Mouse (Mus musculus) ES-CJ7 (cell line): ENCODE measurements around the gene Flvcr2.
"Not testable (repeated sequence)": the region's sequence is repeated elsewhere in the genome, so short reads cannot be mapped to it uniquely, and the experiment has no call there.

Source experiments
- DNase-seq: peaks from one replicate; pipeline ENCODE4 v3.0.0; 2011; ENCODE audit warnings: low read depth, low spot score

The Flvcr2 gene

GRCm38 (mm10) chr12:85745827-85746695 lies at the start of gene Flvcr2:
Gene Flvcr2, plus strand, starts transcription at chr12:85746539.
- peak; percentile 86 for DNase-seq

GRCm38 (mm10) chr12:85698179-85698578 lies 48.2 kb upstream of the Flvcr2 start:
- not testable (repeated sequence) for DNase-seq

- no peak for DNase-seq
Observed at GRCm38 (mm10) chr12:85700191-85700841, 46.0 kb upstream of the Flvcr2 start.

DNA sequence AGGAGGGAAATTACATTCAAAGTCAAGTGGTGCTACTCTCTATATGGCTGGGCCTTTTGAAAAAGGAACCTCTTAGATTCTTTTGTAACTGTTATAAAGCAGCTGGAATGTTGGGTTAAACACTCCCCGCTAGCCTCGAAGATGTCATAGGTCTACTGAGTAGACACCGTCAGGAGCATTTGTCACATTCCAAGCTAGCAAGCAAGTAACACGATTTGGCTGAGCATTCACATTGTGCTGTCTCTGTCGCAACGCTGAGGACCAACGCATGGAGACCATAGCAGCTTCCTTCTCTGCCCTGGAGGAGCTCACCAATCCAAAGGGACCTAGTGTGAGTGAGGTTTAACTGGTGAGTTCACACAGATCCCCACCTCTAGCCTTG lies 45.5 kb upstream of the Flvcr2 start:
- DNase-seq: no peak

DNA sequence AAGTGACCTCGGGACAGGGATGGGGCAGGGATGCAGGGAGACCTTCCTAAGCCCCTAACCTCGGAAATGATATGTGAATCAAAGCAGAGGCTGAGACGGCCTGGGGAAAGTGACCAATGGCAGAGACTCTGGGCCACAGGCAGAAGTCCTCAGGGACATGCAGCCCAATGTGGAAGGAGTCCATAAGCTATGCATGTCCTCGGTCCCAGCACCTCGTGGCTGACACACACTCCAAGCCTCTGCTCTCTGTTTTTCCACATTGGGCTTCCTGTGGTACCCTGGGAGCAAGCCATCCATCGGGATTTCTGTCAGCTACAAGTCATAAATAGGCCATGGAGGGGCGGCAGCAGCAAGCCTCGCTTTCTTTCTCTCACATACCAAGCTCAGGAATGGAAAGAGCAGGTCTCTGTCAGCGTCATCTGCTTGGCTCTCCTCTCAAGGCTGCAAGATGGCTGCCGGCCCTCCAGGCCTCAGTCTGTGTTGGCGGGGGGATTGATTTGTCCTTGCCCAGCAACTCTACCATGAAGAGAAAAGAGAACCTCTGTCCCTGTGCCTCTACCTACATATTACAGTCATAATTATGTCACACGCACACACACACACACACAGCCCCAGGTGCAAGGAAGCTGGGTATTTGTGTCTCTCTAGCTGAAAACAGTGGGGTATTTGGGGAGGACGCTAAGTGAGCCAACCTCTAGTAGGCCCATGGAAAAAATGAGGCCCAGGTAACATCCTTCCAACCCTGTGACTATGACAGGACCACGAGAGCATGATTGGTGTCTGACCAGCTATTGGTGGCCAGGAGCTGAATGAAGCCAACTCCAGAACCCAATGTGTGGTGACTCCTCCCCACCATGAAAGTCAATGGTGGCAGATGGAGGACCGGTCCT lies 43.9 kb upstream of the Flvcr2 start:
- DNase-seq: no peak

- DNase-seq: no peak
Observed at GRCm38 (mm10) chr12:85703507-85703906, 42.8 kb upstream of the Flvcr2 start.

DNA sequence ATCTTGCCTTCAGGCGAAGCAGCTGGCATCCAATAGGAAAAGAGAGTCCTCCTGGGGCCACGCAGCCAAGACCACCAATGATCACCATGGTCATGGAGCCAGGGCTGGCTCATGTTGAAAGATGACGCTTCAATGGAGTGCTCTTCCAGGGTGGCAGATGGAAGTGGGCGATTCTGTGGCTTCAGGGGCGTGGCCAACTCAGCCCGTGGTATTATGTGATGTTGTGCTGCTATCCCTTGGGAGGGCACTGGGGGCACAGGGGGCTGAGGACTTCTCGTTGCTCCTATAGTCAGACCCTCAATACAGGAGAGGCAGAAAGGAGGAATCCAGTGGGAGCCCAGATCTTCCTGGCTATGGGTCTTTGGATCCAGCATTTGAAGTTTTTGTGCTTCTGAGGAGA lies 41.8 kb upstream of the Flvcr2 start:
- no peak for DNase-seq

DNA sequence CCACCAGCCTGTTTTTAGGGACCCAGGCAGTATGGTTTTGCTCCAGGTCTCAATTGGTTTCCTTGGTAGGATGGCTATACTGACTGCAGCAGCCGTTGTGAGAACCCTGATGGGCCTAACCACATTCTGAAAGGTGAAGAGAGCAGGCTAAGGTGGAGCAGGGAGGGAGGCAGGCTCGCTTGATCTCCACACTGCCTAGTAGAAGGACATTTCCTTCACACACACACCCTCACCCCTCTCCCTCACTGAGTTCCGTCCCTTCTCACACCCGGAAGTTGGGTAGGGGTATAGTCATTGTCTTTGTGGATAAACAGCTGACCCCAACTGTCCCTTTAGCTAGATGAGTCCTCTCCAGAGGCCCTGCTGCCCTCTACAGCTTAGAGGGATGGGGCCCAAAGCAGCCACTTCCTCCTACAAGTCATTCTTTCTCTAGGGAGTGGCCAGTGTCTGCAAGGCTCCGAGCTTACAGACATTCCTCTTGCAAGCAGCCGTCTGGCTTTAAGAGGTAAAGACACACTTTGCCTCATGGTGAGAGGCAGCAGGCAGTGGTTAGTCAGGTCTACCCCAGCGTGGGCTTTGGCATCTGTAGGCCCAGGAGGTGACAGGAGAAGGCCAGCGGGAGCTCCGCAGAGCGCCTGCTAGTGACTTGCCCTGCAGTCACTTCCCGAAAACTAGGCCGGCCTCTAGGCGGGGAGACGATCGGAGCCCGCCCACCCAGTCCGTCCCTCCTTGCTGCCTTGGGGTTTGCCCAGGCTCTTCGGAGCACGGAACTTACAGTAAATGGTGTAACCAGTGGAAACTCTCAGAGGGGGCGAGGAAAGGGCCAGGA lies 41.1 kb upstream of the Flvcr2 start:
- DNase-seq: peak; percentile 48

- DNase-seq: no peak
Observed at GRCm38 (mm10) chr12:85705831-85706530, 40.4 kb upstream of the Flvcr2 start.

GRCm38 (mm10) chr12:85706906-85707305 lies 39.4 kb upstream of the Flvcr2 start:
- DNase-seq: no peak

GRCm38 (mm10) chr12:85707391-85707790 lies 38.9 kb upstream of the Flvcr2 start:
- DNase-seq: no peak

GRCm38 (mm10) chr12:85708556-85708955 lies 37.8 kb upstream of the Flvcr2 start:
- no peak for DNase-seq

GRCm38 (mm10) chr12:85710695-85711094 lies 35.6 kb upstream of the Flvcr2 start:
- DNase-seq: no peak

DNA sequence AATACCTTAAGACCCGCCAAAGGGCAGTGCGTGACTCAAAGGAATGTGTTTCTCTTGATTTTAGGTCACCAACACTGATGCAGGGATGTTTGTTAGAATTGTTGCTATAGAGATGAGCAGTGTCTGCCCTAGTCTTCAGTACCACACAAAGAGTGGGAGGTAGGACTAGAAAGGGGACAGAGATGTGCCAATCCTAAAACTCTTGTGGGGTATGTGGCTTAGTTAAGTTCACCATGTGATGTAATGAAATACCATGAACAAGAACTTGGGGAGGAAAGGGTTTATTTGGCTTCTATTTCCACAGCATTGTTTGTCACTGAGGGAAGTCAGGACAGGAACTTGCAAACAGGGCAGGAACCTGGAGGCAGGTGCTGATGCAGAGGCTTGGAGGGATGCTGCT lies 33.8 kb upstream of the Flvcr2 start:
- DNase-seq: no peak

DNA sequence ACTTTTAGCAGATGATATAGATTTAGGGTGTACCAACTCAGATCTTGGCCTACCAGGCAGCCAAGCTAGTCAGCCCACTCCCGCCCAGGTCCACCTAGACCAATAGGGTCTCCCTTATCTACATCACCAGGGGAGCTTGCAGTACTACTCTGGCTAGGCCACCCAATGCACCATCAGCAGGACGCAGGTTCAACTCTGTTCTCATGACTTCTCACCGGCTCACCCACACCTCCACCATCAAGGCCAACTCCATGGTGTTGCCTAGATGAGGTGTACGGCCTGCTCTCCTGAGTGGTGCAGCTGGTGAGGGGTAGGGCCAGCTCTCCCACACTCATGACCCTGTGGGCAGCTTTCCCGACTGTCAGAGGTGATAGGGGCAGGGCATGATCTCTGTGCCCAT lies 32.2 kb upstream of the Flvcr2 start:
- no peak for DNase-seq

DNA sequence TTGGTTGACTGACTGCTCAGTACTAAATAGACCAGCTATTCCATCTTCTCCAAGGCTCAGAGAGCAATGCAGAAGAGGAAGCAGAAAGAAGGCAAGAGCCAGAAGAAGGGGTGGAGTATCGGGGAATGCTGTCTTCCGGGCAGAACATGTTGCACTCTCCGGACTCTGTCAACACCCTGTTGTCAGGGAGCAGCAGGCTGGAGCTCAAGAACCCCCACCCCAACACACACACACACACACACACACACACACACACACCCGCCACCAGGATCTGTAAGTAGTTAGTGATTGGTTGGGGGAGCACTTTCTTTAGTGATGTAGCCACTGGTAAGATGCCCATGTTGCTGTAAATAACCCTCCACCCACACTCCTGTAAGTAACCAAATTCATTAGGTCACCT lies 21.0 kb upstream of the Flvcr2 start:
- no peak for DNase-seq

DNA sequence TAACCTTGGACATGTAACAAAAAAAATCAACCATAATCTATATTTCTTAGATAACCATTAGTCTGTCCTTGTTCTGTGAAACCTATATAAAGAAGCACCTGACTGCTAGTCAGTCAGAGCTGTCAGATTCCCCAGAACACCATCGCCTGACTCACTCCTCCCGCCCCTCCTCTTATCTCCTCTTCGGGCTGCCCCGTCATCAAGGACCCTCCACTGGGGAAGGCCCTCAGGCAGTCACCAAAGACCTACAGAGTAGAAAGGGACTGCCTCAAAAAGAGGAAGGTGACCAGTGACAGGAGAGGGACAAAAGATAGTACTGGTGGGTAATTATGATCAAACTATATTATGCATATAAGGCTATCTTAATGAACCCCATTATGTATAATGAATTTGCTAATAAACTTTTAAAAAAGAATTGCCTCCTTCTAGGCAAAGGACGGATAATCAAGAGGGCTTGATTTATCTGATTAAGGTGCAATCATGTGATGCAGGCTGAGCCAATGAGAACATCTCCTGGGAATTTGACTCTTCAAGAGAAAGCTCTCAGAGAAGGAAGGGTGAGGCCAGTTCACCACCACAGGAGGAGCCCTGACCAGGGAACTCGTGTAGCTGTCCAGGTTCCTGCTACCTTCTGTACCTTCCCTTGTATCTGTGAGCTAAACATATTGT lies 19.5 kb upstream of the Flvcr2 start:
- DNase-seq: no peak

GRCm38 (mm10) chr12:85728181-85728580 lies 18.2 kb upstream of the Flvcr2 start:
- no peak for DNase-seq

DNA sequence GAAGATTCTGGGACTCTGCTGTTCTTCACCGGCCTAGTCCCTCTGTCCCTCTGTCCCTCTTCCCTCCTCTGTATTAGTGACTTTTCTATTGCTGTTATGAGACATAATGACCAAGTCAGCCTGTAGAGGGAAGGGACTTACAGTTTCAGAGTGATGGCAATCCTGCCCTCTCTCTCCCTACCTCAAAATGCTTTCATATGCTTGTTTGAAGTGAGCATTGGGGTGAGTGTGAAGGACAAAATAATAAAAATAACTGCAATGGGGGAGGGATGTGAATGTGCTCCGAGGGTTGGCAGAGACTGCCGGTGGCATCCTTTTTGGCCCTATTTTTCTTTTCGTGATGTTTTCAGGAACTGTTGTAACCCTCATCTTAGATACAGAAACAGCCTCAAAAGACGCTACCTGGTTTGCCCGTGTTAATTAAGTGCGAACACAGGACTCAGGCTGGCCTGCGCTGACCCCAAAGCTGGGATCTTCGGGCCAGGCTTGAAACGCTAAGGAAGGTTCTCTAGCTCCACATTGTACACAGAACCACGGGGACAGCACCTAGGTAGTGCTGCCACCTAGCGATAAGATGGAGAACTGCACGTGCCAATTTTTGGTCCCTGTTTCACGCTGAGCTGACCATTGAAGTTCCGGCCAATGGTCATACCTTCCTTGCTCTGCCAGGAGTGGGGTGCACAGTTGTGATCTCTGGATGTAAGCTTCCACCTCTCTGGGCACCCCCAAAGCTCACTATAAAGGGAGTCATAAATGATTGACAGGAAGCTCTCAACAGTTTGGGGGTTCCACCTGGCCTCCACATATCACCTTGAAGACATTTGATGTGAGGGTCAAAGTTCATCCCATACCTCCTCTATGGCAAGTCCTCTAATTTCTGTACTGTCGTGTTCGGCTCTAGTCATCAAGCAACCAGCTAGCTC lies 17.1 kb upstream of the Flvcr2 start:
- DNase-seq: peak; percentile 54
